Mouse (Mus musculus) cortical plate, adult 2 months (tissue): ENCODE measurements at regions not wholly inside any gene's neighbourhood (a gene's known extent, or its start where the extent isn't known, plus 50 kb on each side); places are given as distances from the start of the nearest gene placed in this dataset.
"Not testable (repeated sequence)": the region's sequence is repeated elsewhere in the genome, so short reads cannot be mapped to it uniquely, and the experiment has no call there.

Experiments used
- H3K27ac ChIP-seq: fragments of 200-500 bp; 2 replicates; pipeline ENCODE4 v1.5.1; 2012; ENCODE audit warnings: low read length, control low read depth, inconsistent platforms; ENCODE audit not compliant: insufficient read depth
- H3K4me1 ChIP-seq: fragments of 200-500 bp; 2 replicates; pipeline ENCODE4 v1.6.1; 2011; ENCODE audit warnings: low read length; ENCODE audit not compliant: control insufficient read depth, insufficient read depth
- H3K4me3 ChIP-seq: fragments of 200-500 bp; 2 replicates; pipeline ENCODE4 v1.5.1; 2011; ENCODE audit warnings: mild to moderate bottlenecking, low read length, control low read depth; ENCODE audit not compliant: insufficient read depth
- CTCF ChIP-seq: fragments of 200-500 bp; IDR thresholded peaks from 2 replicates; pipeline ENCODE4 v1.5.1; 2011; ENCODE audit warnings: mild to moderate bottlenecking, control low read depth, low read length; ENCODE audit not compliant: insufficient read depth; ENCODE audit errors: extremely low read depth
- POLR2A ChIP-seq: fragments of 200-500 bp; IDR thresholded peaks from 2 replicates; pipeline ENCODE4 v1.6.1; 2011; ENCODE audit warnings: mild to moderate bottlenecking, low read length, control low read depth; ENCODE audit not compliant: insufficient read depth; ENCODE audit errors: extremely low read depth

DNA sequence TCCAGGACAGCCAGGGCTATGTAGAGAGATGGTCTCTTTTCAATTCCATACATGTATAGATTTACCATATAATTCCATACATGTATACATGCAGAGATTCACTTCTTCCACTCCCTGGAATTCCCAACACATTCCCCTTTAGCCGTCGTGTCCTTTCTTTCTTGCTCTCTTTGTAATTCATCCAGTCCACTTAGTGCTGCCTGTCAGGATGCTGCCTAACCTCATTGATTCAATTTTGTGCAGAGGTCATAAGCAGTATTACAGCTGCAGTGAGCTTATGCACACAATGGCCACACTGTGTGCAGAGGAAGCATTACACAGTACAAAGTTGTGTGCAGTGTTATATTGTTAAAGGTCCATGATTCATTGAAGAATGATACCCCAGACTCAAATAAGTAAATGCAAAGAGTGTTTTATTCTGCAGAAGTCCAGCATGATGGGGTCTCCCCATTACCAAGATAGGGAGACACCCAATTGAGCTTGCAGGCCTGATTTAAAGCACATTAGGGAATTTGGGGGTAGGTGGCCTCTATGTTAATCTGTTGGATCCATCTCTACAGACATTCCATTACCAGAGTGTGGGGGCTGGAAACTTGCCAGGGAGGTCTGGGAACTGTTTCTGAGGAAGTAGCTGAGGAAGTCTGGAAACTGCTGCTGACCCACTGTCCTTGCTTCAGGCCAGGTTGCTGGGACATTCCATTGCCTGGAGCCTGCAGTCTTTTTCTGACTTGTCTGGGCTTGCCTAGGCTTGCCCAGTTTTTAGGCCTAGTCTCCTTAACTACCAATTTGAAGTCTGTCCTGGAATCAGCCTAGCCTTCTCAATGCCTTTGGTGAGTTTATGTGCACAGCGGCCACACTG, 72.8 kb downstream of the Fam161a start:
- TF ChIP-seq POLR2A (no peak), CTCF (no peak)
- Histone ChIP-seq H3K4me3 (no peak overlapping the region), H3K27ac (no peak overlapping the region), H3K4me1 (no peaks in the 10 kb centered on the region)

- TF ChIP-seq CTCF (no peak), POLR2A (no peak)
- Histone ChIP-seq H3K4me1 (no peaks in the 10 kb centered on the region), H3K4me3 (no peak overlapping the region), H3K27ac (no peak overlapping the region)
Measured at GRCm38 (mm10) chr11:23081616-23082015, 74.3 kb downstream of the Fam161a start.

GRCm38 (mm10) chr11:23083811-23084210, 76.5 kb downstream of the Fam161a start:
- not testable (repeated sequence) for H3K4me1 ChIP-seq, H3K4me3 ChIP-seq, H3K27ac ChIP-seq

- H3K4me1 ChIP-seq: no peaks in the 10 kb centered on the region
- no peak overlapping the region for H3K27ac ChIP-seq
- TF ChIP-seq POLR2A (no peak), CTCF (no peak)
- no peak overlapping the region for H3K4me3 ChIP-seq
Measured at GRCm38 (mm10) chr11:23095287-23095686, 88.0 kb downstream of the Fam161a start.

DNA sequence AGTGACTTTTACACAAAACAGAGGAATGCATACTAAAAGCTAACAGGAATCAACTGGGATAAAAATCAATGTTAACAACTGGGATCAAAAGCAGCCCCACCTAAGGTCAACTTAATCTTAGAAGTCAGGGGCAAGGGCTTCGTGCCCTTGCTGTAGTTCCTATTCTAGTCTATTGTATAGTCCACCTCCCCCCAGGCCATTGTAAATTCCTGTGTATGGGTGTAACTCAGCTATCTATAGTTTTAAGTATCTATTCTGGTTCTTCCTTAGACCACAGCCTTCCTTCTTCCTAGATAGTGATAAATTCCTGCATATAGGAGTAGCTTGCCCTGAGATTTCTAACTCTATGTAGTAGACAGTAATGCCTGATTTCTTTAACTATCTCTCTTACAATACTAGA, 88.4 kb downstream of the Fam161a start:
- H3K4me1 ChIP-seq, H3K4me3 ChIP-seq, H3K27ac ChIP-seq: not testable (repeated sequence)

GRCm38 (mm10) chr11:23096451-23097222, 89.3 kb downstream of the Fam161a start:
- Histone ChIP-seq H3K4me1 (no peaks in the 10 kb centered on the region), H3K4me3 (no peak overlapping the region), H3K27ac (no peak overlapping the region)
- TF ChIP-seq CTCF: no peak
- no peak for TF ChIP-seq POLR2A

GRCm38 (mm10) chr11:23097223-23097490, 89.8 kb downstream of the Fam161a start:
- no peak overlapping the region for H3K27ac ChIP-seq
- TF ChIP-seq POLR2A (no peak), CTCF (no peak)
- H3K4me1 ChIP-seq: no peaks in the 10 kb centered on the region
- no peak overlapping the region for H3K4me3 ChIP-seq

DNA sequence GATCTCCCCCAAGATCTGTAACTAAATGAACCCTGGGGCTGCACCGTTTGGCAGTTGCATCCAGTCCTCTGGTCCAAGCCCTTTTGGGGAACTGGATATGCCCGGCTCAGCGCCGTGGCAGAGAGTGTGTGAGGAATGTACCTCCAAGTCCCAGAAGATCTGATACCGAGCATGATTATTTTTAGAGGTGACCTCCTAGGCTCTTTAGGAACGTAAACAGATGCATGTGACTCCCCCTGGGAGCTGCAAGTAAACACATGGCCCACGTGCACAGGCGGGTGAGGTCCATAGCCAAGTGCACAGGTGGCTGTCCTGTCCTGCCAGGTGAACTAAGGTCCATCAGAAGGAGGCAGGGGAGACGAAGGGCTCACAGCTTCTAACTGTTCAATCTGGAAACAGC, 107.3 kb downstream of the Fam161a start:
- H3K27ac ChIP-seq: no peak overlapping the region
- no peak overlapping the region for H3K4me3 ChIP-seq
- H3K4me1 ChIP-seq: no peaks in the 10 kb centered on the region
- TF ChIP-seq CTCF (no peak), POLR2A (no peak)

GRCm38 (mm10) chr11:23120533-23121210, 113.3 kb downstream of the Fam161a start:
- H3K4me3 ChIP-seq: no peak overlapping the region
- H3K4me1 ChIP-seq: no peaks in the 10 kb centered on the region
- no peak overlapping the region for H3K27ac ChIP-seq
- TF ChIP-seq POLR2A (no peak), CTCF (no peak)
